Mouse (Mus musculus): ENCODE results near the gene Rdx.

Rdx gene

DNA sequence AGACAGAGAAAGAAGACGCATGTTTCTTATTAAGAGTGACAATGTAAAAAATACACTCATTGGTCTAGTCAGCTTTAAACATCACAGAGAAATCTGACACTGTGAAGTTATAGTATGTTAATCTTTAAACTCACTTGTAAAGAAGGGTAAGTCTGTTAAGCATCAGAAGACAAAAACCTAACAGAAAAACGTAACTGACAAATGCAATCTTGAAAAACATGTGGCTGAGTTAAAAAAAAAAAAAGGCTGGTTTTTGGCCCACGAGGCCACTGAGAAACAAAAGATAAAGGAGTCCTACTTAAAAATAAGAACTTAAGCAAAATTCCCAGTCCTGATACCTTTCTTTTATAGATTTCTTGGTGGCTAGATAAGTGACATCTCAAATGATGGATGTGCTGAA, 63.8 kb downstream of the Rdx start:
- no peak for DNase-seq (ENCODE audit: low read depth)

DNA sequence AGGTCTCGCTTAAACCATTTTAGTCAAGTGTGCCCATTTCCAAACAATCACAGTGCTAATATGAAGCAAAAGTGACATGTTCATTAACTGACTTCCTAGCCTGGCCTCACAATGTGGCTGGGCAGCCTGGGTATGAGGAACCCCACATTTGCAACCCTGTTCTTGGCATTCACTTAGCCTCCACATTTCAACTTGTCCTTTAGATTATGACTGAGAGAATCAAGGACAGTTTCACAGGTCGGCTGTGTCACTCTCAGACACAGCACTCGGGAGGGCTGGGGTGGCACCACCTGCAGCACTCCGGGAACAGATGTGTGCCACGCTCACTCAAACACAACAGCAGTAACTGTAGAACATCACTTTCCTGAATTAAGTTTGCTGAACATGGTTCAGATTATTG, 66.1 kb downstream of the Rdx start:
- DNase-seq (ENCODE audit: low read depth), result no peak

DNA sequence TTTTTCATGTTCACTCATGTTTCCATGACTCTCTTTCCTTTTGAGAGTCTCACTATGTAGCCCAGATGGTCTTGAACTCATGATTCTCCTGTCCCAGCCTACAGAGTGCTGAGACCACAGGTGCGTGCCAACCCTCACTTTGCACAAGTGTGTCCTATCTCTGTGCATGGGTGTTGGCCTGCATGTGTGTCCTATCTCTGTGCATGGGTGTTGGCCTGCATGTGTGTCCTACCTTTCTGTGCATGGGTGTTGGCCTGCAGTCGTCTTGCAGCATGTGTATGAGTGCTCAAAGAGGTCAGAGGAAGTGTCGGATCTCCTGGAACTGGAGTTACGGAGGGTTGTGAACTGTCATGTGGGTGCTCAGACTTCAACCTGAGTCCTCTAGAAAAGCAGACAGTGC, 72.2 kb downstream of the Rdx start:
- DNase-seq (ENCODE audit: low read depth), result no peak

DNA sequence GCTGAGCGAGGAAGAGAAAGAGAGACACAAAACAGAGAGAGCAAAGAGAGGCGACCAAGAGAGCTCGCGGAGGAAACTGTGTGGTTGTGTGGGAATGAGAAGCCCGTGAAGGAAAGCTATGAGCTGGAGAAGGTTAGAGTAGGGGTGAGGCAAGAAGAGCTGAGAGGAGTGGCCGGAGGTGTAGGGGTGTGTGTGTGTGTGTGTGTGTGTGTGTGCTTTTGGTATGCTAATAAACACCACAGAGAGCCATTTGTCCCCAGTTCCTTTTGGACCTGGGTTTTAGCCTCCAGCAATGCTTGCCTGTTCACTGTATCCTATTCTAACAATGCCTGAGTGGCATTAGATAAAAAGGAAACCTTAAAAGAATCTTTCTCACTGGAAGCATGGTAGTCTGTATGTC, 78.3 kb downstream of the Rdx start:
- no peak for DNase-seq (ENCODE audit: low read depth)

DNA sequence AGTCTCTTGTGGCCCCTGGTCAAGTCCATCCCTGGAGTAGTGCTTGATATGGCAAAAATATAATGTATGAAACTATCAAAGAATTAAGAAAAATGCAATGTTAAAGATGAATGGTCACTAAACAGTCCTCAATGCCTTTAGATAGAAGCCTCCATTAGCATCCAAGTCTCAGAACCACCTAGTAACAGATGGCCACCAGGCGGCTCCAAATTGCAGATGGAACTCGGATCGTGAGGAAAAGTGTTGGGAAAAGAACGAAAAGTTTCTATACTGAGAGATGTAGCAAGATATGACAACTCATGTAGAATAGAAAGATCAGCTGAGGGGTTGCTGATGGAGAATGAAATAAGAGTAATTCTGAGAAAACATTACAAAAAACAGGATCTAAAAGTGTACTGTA, 83.4 kb downstream of the Rdx start:
- DNase-seq (ENCODE audit: low read depth), result no peak

DNA sequence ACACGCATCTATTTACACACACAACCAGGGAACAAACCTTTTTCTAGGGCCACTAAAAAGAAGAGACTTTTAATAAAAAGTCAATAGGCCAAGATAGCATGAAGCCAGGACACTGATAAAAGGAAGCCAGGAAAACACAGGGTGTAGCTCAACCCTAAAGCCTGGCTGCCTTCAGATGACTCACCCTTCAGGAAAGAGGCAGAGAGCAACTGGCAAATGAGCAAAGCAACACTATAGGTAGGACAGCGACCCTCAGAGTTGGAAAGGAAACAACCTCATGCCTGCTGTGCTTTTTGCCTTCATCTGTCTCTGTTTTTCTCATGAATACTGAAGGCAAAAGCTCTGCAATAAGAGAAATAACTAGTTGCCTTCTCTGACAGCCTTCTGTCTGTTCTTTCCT, 85.8 kb downstream of the Rdx start:
- peak; percentile 74 for DNase-seq (ENCODE audit: low read depth)
